Mouse (Mus musculus) neural tube, embryonic 15.5 days (tissue): Measurements from ENCODE around the gene C8b. TPM values are rescaled to one million over a fixed set of nuclear protein-coding genes. Genes with fewer than 3 reads are reported as not detected.

Source experiments
- ATAC-seq: fragments of 200-750 bp; cut with Nextera tagmentation; 2 replicates; pipeline ENCODE4 v1.8.0; 2017; ENCODE audit warnings: mild to moderate bottlenecking, moderate TSS enrichment, moderate library complexity; ENCODE audit not compliant: low FRiP score
- H3K27ac ChIP-seq: fragments of 300-500 bp; sonication (generic); replicated peaks from 2 replicates; pipeline ENCODE4 v1.5.1; 2015; ENCODE audit warnings: mild to moderate bottlenecking, inconsistent platforms
- H3K27me3 ChIP-seq: fragments of 300-500 bp; sonication (generic); replicated peaks from 2 replicates; pipeline ENCODE4 v1.6.1; 2015; ENCODE audit warnings: inconsistent platforms
- H3K36me3 ChIP-seq: fragments of 300-500 bp; sonication (generic); 2 replicates; pipeline ENCODE4 v1.6.1; 2015; ENCODE audit warnings: inconsistent platforms
- H3K4me1 ChIP-seq: fragments of 300-500 bp; sonication (generic); 2 replicates; pipeline ENCODE4 v1.6.1; 2015; ENCODE audit warnings: inconsistent platforms
- H3K4me2 ChIP-seq: fragments of 300-500 bp; sonication (generic); 2 replicates; pipeline ENCODE4 v1.6.1; 2015; ENCODE audit warnings: inconsistent platforms, mild to moderate bottlenecking, moderate library complexity
- H3K4me3 ChIP-seq: fragments of 300-500 bp; sonication (generic); replicated peaks from 2 replicates; pipeline ENCODE4 v1.5.1; 2015; ENCODE audit warnings: mild to moderate bottlenecking, inconsistent platforms
- H3K9ac ChIP-seq: fragments of 300-500 bp; sonication (generic); replicated peaks from 2 replicates; pipeline ENCODE4 v1.6.1; 2015; ENCODE audit warnings: mild to moderate bottlenecking, inconsistent platforms
- H3K9me3 ChIP-seq: fragments of 300-500 bp; sonication (generic); replicated peaks from 2 replicates; pipeline ENCODE4 v1.6.1; 2016; ENCODE audit warnings: inconsistent platforms
- WGBS: fragments of 180-500 bp; shearing (Covaris S2); methylation state at CpG from one replicate; pipeline ENCODE4 v1.1.7; 2015; ENCODE audit warnings: mixed read lengths; 5-methylcytosine and 5-hydroxymethylcytosine counted together
- polyA plus RNA-seq: library from polyadenylated mRNA; unstranded; fragments of >200 nt; fragmentation: Nextera tagmentation; extraction: Ambion mirVana; gene quantifications from 2 replicates; pipeline ENCODE4 v1.2.1, GENCODE M21; 2015

C8b gene
- 0.10 and 0.24 TPM in 2 replicates for polyA plus RNA-seq

DNA sequence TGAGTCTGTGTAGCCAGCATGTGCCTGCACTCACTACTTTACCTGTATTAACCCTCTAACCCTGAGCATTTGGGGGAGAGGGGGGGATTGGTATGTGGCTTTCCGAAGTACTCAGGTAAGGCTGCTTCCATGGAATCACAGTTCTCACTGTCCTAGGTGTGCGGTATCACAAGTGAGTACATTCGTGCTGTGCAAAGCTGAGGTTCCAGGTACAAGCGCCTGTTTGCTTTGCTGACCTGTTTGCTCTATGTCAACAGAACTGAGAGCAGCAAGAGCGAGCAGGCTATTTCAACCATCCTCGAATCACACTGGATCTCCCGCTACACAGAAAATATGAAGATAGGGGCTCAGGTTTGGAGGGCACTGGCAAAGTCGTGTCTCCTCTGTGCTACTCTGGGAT is at the start of gene C8b:
Gene C8b (plus strand): TSS at position 253 of the 400 bp plus-strand sequence.
- Histone ChIP-seq H3K9me3 (no peaks in the 10 kb centered on the region), H3K4me3 (no peak within 1 kb of the TSS), H3K27me3 (no peaks in the 10 kb centered on the region), H3K4me2 (no peak within 1 kb of the TSS), H3K36me3 (no peaks in the 10 kb centered on the region), H3K4me1 (peaks cover 6% of the 10 kb centered on the region), H3K9ac (no peak within 1 kb of the TSS), H3K27ac (no peak within 1 kb of the TSS)
- 96% methylated on average over 8 of the region's 8 CpGs for WGBS
- no peak for ATAC-seq

DNA sequence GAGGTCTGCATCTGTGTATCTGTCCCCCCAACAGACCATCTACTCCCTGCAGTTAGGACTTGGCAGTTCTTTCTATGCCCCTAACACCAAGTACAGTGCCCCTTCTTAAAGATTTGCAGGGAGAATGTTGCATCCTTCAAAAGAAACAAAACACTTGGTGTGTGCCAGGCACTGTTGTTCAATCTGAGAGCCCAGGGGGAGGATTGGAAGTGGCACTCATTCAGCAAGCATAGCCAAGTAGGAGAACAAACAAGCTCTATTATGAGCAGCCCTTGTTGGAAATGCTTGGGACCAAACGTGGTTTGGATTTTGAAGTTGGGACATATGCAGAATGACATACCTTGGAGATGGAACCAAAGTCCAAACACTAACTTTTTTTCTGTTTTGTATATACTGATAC is 49.6 kb upstream of the C8b start:
- Histone ChIP-seq H3K4me3 (no peak overlapping the region), H3K9ac (no peak overlapping the region), H3K36me3 (no peaks in the 10 kb centered on the region), H3K27ac (no peak overlapping the region), H3K27me3 (no peaks in the 10 kb centered on the region), H3K9me3 (no peaks in the 10 kb centered on the region), H3K4me2 (no peak overlapping the region), H3K4me1 (peaks cover 18% of the 10 kb centered on the region)
- ATAC-seq: no peak
- WGBS: 44% methylated on average over 1 of the region's 1 CpGs

DNA sequence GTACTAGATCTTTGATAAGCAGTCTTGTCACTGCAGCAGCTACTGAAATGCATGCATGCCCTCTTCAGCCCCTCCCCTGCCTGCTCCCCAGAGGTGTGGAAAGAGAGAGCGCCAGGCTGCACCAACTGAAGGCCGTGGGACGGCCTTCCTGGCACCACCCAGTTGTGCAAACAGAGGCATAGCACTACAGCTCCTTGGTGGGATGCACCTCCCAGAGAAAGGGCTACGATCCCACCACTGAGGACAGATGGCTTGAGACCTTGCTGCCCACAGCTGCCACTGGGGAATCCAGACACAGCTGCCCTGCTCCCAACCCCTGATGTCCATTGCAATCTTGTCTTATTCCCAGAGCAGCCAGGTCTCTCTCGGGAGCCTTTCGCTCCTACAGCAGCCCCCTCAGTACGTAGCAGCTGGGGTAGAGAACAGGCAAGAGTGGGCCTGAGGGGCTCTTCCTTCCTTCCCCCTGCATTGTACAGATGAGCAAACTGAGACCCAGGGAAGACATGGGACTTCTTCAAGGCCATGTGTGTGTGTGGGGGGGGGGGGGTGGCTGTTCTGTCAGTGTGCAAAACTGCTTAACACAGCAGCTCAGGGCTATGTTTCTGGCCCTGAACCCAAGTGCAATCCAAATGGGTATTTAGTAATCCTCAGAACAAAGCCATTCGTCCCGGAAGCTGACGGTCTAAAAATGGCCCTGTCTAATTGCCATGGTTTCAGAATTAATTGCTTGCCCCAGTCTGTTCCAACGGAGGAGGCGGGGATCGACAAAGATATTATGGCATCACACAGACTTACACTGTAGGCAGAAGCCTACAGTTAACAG is 46.9 kb upstream of the C8b start:
- WGBS: 23% methylated on average over 13 of the region's 13 CpGs

DNA sequence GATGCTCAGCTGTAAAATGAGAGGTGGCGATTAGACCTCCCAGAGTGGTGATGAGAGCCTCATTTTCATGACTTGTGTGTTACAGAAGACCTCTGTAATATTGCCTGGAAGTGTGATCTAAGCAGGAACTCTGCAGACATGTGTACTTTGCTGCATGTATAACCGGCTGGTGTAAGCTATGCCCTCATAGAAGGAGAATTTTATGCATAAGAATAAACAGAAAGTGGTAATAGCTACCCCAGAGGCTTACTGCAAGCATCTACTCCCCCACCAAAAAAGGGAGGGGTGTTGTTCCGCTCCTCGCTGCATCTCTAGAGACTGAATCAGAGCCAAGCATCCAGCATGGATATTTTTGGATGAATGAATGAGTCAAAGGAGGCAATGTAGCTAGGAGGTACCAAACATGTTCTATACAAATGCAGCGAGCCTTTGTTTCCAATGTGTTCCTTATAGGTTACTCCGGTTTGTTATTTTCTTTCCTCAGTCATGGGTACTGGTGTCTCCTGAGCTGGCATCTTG is 42.5 kb upstream of the C8b start:
- H3K9me3 ChIP-seq: no peaks in the 10 kb centered on the region
- H3K4me1 ChIP-seq: peaks cover 32% of the 10 kb centered on the region
- ATAC-seq: 0 out of 2 replicates have a peak, but pooled peaks have one; percentile 56
- 54% methylated on average over 6 of the region's 6 CpGs for WGBS
- H3K4me3 ChIP-seq: no peak overlapping the region
- peak overlapping the region; percentile 24; the same call in 1 of the 2 replicates for H3K27ac ChIP-seq
- no peak overlapping the region for H3K4me2 ChIP-seq
- H3K27me3 ChIP-seq: no peaks in the 10 kb centered on the region
- no peak overlapping the region for H3K9ac ChIP-seq
- no peaks in the 10 kb centered on the region for H3K36me3 ChIP-seq

More for the DNA sequence above, 46.9 kb upstream of the C8b start:
- H3K27me3 ChIP-seq: no peaks in the 10 kb centered on the region
- no peak for ATAC-seq
- H3K4me1 ChIP-seq: peaks cover 28% of the 10 kb centered on the region
- H3K9me3 ChIP-seq: no peaks in the 10 kb centered on the region
- no peaks in the 10 kb centered on the region for H3K36me3 ChIP-seq
- H3K27ac ChIP-seq: no peak overlapping the region
- no peak overlapping the region for H3K9ac ChIP-seq
- H3K4me2 ChIP-seq: no peak overlapping the region
- H3K4me3 ChIP-seq: no peak overlapping the region

DNA sequence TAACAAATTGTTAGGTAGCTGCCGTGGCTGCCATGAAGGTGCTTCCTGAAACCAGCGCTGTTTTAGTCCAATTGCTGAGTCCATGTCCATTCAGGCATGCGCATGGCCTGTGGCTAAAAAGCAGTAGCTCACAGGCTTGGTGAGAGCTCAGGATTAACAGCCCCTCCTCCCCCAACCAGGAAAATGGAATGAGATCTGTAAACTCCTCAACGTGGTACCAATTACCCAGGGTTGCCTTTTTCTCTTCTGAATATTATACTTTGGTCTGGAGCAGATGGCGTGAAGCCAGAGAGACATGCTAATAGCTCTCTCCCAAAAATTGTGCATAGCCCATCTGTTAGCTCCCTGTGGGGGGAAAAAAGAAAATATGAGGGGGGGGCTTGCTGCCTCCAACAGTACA is 41.9 kb upstream of the C8b start:
- Histone ChIP-seq H3K4me2 (no peak overlapping the region), H3K4me3 (no peak overlapping the region), H3K4me1 (peaks cover 27% of the 10 kb centered on the region), H3K27me3 (no peaks in the 10 kb centered on the region), H3K9me3 (no peaks in the 10 kb centered on the region), H3K9ac (no peak overlapping the region), H3K27ac (peak overlapping the region; percentile 24), H3K36me3 (no peaks in the 10 kb centered on the region)
- WGBS: 51% methylated on average over 5 of the region's 5 CpGs
- no peak for ATAC-seq

DNA sequence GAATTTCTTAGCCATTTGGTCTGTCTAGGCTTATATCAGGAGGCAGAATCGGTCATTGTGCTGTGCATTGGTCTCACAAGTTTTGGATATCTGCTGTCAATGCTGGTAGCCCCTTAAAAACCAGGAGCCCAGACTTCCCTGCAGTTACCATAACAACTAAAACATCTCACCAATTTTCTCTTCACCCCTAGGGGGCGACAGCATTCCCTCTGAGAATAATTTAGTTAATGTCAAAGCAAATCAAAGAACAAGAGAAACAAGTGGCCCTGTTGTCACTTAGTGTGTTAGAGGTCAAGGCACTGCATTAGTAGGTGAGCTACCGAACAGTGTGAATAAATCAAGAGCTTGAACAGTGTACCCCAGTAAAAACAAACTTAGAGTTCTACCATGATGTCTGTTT is 40.4 kb upstream of the C8b start:
- no peak overlapping the region for H3K27ac ChIP-seq
- no peaks in the 10 kb centered on the region for H3K36me3 ChIP-seq
- no peak overlapping the region for H3K4me2 ChIP-seq
- no peaks in the 10 kb centered on the region for H3K27me3 ChIP-seq
- ATAC-seq: no peak
- H3K9ac ChIP-seq: no peak overlapping the region
- peaks cover 14% of the 10 kb centered on the region for H3K4me1 ChIP-seq
- H3K9me3 ChIP-seq: no peaks in the 10 kb centered on the region
- 52% methylated on average over 3 of the region's 3 CpGs for WGBS
- H3K4me3 ChIP-seq: no peak overlapping the region

DNA sequence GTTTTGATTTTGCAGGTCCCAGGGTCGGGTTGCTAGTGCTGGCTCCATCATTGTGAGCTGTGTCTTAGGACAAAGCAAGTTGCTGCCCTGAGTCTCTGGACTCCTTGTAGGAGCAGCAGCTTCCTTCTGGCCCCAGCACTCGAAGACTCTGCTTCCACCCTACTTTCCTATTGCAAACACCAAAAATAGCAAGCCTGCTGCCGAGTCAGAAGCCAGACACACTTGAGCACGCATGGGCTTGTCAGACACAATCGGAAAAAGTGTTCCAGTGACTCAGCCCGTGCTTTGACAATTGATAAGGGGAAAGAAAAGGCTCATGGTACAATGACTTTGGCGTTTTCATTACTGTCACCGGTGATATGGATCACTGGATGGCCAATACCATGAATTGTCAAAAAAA is 36.9 kb upstream of the C8b start:
- no peak overlapping the region for H3K9ac ChIP-seq
- H3K9me3 ChIP-seq: no peaks in the 10 kb centered on the region
- no peak overlapping the region for H3K4me3 ChIP-seq
- no peak overlapping the region for H3K27ac ChIP-seq
- H3K4me1 ChIP-seq: peaks cover 4% of the 10 kb centered on the region
- H3K4me2 ChIP-seq: no peak overlapping the region
- H3K27me3 ChIP-seq: no peaks in the 10 kb centered on the region
- no peak for ATAC-seq
- no peaks in the 10 kb centered on the region for H3K36me3 ChIP-seq
- 79% methylated on average over 8 of the region's 8 CpGs for WGBS

DNA sequence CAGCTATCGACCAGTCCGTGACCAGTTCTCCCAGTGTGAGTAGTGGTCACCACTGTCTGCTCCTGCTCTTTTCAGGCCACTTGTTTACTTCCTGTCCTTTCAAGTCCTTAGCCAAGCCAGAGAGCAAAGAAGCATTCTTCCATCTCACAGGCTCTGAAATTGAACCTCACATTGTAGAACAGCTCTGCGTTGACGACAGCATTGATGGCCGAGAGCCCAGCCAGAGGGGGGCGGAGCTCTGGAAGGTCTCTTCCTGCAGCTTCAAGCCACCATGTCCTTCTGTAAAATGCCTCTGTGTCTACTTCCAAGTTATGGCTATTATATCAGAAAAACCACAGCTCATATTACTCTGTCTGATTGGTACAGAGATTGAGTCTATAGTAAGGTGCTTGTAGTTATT is 19.6 kb upstream of the C8b start:
- no peak overlapping the region for H3K27ac ChIP-seq
- H3K9me3 ChIP-seq: no peaks in the 10 kb centered on the region
- ATAC-seq: no peak
- no peak overlapping the region for H3K4me2 ChIP-seq
- no peaks in the 10 kb centered on the region for H3K27me3 ChIP-seq
- no peak overlapping the region for H3K9ac ChIP-seq
- 70% methylated on average over 6 of the region's 6 CpGs for WGBS
- no peaks in the 10 kb centered on the region for H3K36me3 ChIP-seq
- no peaks in the 10 kb centered on the region for H3K4me1 ChIP-seq
- no peak overlapping the region for H3K4me3 ChIP-seq

DNA sequence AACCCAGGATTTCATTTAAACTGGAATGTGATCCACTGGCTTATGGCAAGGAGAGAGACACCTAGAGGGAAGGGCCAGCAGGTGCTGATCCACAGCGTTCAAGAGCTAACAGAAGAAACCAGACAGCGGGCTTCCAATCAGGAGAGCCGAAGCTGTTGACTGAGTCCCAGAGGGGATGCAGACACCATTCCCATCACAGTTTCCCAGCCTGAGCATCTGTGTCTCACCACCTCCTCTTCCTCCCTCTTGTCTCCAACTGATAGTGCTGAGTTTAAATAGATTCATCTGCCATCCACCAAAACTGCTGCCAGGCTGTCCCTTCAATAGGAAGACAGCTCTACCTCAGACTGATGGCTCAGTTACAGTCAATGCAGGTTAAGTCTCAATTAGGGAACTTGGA is 12.0 kb upstream of the C8b start:
- ATAC-seq: no peak

DNA sequence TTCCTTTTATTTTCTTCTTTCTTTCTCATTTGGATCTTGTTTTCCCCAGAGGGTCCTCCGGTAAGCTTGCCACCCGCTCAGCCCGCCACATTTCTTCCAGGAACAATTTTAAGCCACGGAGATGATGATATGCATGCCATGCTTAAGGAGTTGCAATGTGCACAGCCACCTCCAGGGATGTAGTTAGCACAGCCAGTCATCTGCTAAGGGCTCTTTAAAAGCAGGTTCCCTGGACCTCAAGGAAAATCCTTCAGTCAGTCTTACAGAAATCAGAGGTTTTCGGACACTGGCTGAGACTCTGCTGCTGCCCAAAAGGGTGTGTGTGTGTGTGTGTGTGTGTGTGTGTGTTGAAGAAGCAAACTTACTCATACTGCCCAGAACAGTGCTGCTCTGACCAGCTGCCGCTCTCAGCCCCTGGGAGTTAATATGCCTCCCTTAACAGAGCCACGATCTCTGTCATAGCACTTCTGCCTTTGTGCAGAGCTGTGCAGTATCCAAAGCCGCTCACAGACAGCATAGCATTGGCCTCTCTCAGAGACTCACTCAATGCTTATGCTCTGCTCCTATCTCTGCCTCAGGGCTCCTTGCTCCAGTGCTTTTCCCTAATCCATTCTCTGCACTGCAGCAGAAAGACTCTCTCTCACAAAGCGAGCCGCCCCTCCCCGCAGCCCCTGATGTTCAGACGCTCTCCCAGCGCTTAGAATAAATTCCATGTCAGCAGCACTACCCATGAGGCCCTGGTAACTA is 5.1 kb upstream of the C8b start:
- H3K4me2 ChIP-seq: no peak overlapping the region
- 42% methylated on average over 13 of the region's 13 CpGs for WGBS
- H3K4me3 ChIP-seq: no peak overlapping the region
- peaks cover 11% of the 10 kb centered on the region for H3K4me1 ChIP-seq
- ATAC-seq: peak; percentile 81
- H3K9me3 ChIP-seq: no peaks in the 10 kb centered on the region
- H3K27ac ChIP-seq: peak overlapping the region; percentile 58; the same call in 1 of the 2 replicates
- H3K9ac ChIP-seq: no peak overlapping the region
- no peaks in the 10 kb centered on the region for H3K36me3 ChIP-seq
- H3K27me3 ChIP-seq: no peaks in the 10 kb centered on the region

More for the DNA sequence above, 12.0 kb upstream of the C8b start:
- no peak overlapping the region for H3K4me2 ChIP-seq
- H3K4me3 ChIP-seq: no peak overlapping the region
- H3K4me1 ChIP-seq: no peaks in the 10 kb centered on the region
- no peak overlapping the region for H3K27ac ChIP-seq
- H3K9me3 ChIP-seq: no peaks in the 10 kb centered on the region
- H3K36me3 ChIP-seq: no peaks in the 10 kb centered on the region
- H3K9ac ChIP-seq: no peak overlapping the region
- WGBS: 78% methylated on average over 3 of the region's 3 CpGs
- no peaks in the 10 kb centered on the region for H3K27me3 ChIP-seq

DNA sequence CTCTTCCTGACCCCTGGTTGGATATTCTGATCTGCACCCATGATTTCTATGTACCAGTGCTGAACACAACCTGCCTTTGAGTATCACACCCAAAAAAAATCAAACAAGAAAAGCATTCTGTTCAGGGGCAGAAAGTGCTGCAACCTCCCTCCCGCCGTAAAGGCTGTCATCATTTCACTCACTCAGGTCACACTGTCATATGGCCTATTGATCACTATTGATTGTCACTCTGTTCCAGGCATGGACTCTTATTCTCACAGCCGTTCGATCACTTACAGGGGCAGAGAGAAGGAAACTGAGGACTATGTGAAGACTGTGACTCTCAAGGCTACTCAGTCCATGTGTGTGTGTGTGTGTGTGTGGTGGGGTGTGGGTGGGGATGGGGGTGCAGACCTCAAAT is 2.1 kb downstream of the C8b start:
- Histone ChIP-seq H3K27ac (no peak overlapping the region), H3K4me1 (no peaks in the 10 kb centered on the region), H3K4me2 (no peak overlapping the region), H3K9ac (no peak overlapping the region), H3K9me3 (no peaks in the 10 kb centered on the region), H3K27me3 (no peaks in the 10 kb centered on the region), H3K4me3 (no peak overlapping the region), H3K36me3 (no peaks in the 10 kb centered on the region)
- no peak for ATAC-seq
- WGBS: 88% methylated on average over 4 of the region's 4 CpGs

DNA sequence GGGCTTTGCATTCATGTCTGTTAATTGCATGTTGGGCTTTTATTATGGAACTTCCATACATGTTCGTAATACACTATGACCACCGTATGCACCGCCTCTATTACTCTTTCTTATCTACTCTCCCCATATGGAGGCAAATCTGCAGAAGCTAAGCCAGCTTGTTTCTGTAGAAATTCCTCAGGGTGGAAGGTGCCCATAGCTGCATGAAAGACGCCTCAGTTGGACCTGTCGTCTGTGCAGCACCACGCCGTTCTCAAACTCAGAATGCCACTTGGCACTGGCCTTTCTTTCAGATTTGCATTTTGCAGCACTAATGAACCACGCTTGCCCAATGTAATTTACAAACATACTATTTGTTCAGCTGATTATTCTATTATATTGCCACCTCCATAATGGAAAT is 3.5 kb downstream of the C8b start:
- no peaks in the 10 kb centered on the region for H3K36me3 ChIP-seq
- H3K9ac ChIP-seq: no peak overlapping the region
- no peaks in the 10 kb centered on the region for H3K9me3 ChIP-seq
- no peak for ATAC-seq
- H3K27me3 ChIP-seq: no peaks in the 10 kb centered on the region
- H3K27ac ChIP-seq: no peak overlapping the region
- H3K4me3 ChIP-seq: no peak overlapping the region
- H3K4me1 ChIP-seq: no peaks in the 10 kb centered on the region
- no peak overlapping the region for H3K4me2 ChIP-seq
- 71% methylated on average over 8 of the region's 8 CpGs for WGBS
